Mouse (Mus musculus): ENCODE data around the gene Shpk. TPM values are rescaled to one million over a fixed set of nuclear protein-coding genes. Genes with fewer than 3 reads are reported as not detected.
A peak's percentile ranks its signal among the peaks of the same experiment; 100 is the strongest.

The Shpk gene
- 1 to 10 TPM; 1.2 to 1.5 TPM for total RNA-seq (2021)
- long read RNA-seq, experiment 1, partial matches to known transcripts = 0 of 3 reads
- long read RNA-seq, experiment 1, other reads (novel, unspliced or antisense) = 0 of 3 reads
- long read RNA-seq, experiment 2, partial matches to known transcripts = 0 of 1 reads
- long read RNA-seq, experiment 2, other reads (novel, unspliced or antisense) = 1 of 1 reads

DNA sequence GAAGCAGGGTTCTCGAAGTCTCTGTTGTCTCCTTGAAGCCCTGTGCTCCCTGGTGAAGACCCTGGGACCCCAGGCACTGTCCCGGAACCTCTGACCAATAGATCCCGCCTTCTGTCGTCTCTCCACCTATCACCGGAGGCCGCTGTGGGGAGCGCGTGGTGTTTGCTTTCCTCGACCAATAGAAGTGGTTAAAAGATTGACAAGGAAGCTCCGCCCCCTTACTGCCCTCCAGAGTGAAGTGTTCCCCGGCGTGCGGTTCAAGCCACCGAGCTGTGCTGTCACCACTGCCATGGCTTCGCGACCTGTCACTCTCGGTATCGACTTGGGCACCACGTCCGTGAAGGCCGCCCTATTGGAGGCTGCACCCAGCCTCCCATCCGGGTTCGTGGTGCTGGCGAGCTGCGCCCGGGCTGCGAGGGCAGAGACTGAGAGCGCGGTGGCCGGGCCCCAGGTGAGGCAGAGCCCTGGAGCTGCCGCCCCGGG lies at the start of gene Shpk:
Shpk (plus strand) TSS at position 231 of the 483 bp plus-strand sequence.
- intact Hi-C loops (cut with DNase I) = no loop called here
- DNase-seq = peak; percentile 92

DNA sequence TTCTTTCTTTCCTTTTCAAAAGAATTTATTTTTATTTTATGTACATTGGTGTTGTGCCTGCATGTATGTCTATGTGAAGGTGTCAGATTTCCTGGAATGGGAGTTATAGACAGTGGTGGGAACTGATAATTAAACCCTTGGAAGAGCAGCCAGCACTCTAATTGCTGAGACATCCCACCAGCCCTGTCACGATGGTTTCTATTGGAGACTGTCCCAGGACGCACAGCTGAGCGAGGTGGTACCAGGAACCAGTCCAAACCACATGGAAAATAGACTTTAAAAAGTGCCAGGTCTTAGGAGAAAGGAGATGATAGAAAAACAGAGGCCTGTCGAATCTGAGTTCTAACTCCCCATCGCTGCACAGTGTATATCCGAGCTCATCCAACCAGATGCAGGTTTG lies 44.2 kb upstream of the Shpk start:
- intact Hi-C loops (cut with DNase I) = no loop called here
- no peak for DNase-seq

DNA sequence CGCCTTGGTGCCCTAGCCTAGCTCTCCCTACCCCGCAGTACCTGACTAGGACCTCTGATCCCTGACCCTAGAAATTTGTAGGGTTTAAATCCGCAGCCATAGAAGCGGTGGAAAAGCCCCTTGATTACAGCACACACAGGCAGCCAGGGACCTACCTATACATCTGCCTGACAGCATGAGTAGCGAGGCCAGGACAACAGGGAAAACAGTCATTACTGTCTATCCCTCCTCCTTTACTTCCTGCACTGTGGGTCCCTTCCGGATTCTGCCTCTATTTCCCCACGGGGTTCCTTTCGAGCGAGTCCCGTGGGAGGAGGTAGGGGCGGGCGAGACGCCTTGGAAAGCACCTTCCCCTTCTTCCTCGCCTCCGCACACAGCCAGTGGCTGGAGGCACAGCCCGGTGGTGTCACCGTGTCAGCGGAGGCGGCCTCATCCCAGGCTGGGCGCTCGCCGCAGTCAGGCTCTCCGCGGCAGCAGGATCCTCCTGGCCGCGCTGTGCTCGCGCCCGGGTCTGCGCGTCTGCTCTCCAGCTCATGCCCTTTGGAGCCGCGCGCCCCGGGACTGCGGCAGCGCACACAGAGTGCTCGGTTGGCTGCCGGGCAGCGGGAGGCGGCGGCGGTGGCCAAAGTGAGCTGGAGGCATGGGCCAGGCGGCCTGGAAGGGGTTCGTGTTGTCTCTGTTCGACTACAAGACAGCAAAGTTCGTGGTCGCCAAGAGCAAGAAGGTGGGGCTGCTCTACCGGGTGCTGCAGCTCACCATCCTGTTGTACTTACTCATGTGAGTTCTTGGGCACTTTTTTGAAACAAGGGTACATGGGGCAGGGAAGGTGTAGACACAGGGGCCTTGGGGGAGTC lies 39.1 kb upstream of the Shpk start, which contains the start of gene P2rx5:
P2rx5 (plus strand) TSS at position 465 of the 854 bp plus-strand sequence.
- peak; percentile 67 to 68 for DNase-seq
- intact Hi-C loops (cut with DNase I) = loop anchor here (2.0 kb wide), 1 partner anchor 21 kb away; the partner anchor contains the start of gene Haspin

DNA sequence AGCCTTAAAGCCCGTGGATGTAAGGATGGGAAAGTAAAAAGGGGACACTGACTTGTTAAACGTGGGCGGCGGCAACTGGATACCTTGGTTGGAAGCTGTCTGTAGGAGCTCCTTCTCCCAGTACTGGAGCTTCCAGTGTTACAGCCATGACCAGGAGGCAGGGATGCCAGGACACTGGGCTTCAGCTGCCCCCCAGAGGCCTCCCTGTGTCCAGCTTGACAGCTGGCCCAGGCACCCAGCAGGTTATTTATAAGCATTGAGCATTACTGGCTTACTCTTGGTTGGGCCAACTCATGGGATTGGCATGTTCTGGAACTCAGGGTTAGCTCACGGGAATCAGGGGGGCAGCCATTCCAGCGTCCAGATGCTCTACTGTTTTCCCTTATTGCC lies 38.5 kb upstream of the Shpk start:
- intact Hi-C loops (cut with DNase I) = no loop called here
- DNase-seq = peak; percentile 52 to 67

DNA sequence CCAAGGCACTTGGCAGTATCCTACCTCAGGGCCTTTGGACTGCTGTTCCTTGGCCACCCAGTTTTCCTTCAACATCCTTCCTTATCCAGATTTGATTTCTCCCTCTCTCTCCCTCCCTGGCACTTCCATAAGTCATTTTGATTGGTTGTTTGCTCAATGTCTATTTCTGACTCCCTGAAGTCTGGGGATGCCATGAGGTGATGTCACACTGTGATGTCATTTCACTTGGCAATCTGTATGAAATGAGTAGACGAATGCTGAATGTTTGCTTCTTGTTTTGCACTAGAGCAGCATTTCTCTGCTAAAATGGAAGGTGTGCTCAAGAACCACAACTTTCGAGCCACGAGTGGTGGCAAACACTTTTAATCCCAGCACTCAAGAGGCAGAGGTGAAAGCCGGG lies 37.6 kb upstream of the Shpk start:
- DNase-seq = no peak
- intact Hi-C loops (cut with DNase I) = no loop called here

DNA sequence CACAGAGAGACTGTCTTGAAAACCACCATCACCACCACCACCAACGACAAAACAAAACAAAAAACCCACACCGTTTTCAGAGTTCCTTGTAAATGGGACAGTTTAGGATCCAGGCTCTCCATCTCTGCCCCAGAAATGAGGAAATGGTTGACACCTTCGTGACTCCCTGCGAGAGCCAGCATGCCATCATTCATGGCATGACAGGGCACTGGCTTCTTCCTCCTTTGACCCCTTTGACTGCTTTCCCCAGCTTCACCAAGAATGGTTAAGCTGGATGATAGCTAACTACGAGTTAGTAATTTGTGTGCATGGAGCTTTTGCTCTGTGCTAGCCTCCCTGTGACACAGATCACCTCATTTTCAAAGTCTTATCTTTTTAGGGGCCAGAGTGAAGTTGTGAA lies 37.0 kb upstream of the Shpk start:
- intact Hi-C loops (cut with DNase I) = no loop called here
- DNase-seq = no peak

DNA sequence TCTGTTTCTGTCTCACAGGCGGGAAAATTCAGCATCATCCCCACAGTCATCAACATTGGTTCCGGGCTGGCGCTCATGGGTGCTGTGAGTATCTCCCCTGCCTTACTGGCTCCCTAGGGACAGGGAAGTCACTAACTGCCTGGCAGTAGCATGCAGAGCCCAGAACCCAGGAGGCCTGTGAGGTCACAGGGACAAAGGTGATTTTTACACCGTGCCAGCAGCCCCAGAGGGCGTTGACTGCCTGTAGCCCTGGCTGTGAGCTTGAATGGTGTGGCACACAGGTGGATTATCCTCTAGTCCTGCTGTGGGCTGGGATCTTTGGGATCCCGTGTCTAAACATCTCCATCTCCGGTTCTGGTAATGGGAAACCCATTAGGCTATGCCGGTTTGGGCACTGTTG lies 31.2 kb upstream of the Shpk start:
- intact Hi-C loops (cut with DNase I) = no loop called here
- DNase-seq = no peak

DNA sequence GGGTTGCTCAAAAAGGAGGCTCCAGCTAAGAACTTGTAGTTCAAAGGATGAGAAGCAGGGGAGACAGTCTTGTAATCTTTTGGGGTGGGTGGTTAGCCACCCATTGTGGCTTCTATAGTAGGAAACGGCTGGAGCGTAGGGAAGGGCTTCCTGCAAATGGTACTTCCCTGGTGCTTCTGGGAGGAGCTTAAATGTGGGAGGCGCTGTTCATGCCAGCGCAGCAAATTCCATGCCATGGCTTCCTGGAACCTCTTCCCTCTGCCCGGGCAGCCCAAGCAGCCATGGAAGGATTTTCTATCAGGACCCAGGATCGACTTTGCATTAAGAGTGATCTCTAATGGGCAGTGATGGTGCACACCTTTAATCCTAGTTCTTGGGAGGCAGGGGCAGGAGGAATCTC lies 30.7 kb upstream of the Shpk start:
- no peak for DNase-seq
- intact Hi-C loops (cut with DNase I) = no loop called here

DNA sequence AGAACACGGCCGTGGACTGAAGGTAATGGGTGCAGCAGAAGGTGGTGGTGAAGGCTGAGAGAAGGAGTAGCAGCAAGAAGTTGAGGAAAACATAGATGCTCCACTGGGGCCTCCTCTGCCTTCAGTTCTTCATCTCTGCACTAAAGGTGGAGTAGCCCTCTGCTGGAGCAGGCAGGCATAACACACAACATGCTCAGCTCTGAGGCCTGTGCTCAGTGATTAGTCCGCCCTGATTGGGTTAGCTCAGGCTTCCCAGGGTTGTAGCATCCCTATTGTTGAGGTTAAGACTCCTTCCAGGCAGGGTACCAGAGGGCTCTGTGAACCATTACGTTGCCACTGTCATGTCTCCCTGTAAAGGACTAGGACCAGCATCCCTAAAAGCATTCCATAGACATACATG lies 30.0 kb upstream of the Shpk start:
- intact Hi-C loops (cut with DNase I) = no loop called here
- peak; percentile 54 to 74 for DNase-seq

DNA sequence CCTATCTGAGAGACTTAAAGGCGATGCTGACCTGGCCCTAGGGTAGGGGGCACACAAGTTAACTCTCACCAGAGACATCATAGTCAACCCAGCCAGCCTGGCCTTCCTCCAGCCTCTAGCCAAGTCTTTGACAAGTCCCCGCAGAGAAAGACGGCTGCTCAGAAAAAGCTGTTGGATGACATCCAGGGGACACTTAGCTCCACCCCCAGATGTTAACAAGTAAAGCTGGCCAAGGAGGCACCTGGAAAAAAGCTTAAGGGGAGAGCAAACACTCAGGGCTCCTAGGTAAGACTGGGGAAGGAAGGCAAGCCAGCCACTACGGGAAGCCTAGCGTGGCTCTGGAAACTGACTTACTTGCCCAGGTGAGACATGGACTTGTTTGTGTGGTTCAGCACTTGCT lies 27.1 kb upstream of the Shpk start:
- intact Hi-C loops (cut with DNase I) = no loop called here
- peak; percentile 62 to 63 for DNase-seq

DNA sequence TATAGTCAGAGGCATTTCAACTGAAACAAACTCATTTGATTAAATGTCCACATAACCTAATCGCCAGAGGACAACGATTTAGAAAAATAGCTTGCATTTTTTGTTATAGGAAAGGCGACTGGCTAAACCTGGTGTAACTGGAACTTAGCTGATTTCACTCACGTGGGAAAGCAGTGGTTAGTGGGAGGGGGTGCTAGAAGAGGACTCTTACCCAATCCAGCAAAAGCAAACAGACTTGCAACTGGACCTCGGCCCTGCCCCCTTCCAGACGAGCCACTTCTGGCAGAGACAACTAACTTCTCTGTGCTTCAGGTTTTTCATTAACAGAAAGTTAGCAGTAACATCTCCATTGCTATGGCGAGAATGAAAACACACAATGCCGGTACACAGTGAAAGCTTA lies 23.6 kb upstream of the Shpk start:
- DNase-seq = no peak
- intact Hi-C loops (cut with DNase I) = loop anchor here (5.0 kb wide), 1 partner anchor 38 kb away; the partner anchor contains the start of gene Haspin

DNA sequence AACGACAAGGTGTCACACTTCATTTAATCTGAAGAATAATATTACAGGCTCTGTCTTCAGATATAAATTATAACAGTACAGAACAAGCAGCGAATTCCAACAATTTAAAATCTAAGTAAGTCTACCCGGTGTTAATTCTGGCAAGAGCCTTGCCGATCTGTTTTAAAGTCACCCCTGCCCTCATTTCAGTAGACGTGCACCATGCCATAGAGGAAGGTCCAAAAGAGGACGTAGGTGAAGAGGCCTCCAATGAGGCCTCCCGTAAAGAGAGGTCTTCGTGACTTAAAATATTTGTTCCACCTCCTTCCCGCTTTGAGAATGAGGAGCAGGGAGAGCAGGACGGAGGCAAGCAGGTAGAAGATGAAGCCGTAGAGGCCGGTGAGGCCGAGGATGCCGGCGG lies 23.1 kb upstream of the Shpk start:
- intact Hi-C loops (cut with DNase I) = loop anchor here (5.0 kb wide), 1 partner anchor 39 kb away; the partner anchor contains the start of gene Haspin
- no peak for DNase-seq

DNA sequence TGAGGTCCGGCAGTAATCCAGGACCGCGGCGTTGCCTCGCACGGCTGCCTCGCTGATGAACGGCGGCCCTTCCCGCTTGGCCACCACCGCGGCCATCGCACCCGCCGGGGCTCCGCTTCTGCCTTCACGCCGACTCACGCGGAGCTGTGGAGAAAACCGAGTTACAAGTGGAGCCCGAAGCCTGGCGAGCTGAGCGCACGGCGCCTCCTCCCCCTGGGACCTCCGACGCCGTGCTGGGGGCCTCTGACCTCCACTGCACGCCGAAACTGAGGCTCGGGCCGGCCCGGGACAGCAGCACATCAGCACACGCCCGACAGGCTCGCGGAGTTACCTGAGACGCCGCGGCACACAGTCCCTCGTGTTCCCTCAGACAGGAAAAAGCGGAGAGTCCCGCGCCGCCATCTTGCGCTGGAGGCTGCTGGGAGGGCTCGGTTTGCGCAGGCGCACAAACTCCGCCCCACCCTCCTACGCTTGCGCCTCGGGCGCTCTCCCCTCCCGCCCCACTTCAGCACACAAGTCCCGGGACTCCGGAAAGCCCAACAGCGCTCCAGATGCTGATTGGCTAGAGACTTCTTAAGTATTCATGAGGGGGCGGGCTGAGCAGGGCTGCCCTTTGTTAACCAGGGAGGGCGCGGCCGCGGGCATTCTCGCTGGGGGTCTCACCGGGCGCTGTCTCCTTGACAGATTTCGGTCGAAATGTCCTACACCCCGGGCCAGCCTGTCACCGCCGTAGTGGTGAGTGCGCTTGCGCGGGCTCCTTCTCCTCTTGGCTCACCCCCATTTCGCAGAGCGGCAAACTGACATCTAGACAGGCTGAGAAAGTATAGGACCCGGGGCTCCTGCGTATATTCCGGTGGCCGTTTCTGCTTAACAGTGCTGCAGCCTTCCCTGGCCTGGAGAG lies 22.4 kb upstream of the Shpk start, which contains the start of the genes Emc6 and Tax1bp3:
Emc6 (minus strand) TSS at position 430 of the 901 bp plus-strand sequence.
Tax1bp3 (plus strand) TSS at position 476 of the 901 bp plus-strand sequence.
- intact Hi-C loops (cut with DNase I) = loop anchor here (5.0 kb wide), 1 partner anchor 40 kb away; the partner anchor contains the start of gene Haspin

DNA sequence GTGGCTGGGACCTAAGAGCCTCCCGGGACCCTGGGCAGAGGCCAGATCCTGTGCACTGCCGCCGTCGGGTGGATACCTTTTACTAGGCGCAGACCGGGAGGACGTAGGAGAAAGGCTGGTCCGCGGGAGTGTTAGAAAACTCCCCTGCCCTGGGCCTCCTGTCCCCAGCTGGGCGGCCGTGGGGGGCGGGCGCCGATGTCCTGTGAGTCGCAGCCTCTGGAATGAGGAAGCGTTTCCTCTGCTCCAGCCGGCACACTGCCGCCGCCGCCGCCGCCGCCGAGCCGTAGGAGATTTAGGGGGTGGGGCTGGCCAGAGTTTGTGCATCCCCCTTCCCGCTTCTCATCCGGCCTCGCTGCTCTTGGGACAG lies 21.8 kb upstream of the Shpk start:
- peak; percentile 88 to 90 for DNase-seq

More for the DNA sequence above, 22.4 kb upstream of the Shpk start, which contains the start of the genes Emc6 and Tax1bp3:
- DNase-seq = peak; percentile 97 to 98

DNA sequence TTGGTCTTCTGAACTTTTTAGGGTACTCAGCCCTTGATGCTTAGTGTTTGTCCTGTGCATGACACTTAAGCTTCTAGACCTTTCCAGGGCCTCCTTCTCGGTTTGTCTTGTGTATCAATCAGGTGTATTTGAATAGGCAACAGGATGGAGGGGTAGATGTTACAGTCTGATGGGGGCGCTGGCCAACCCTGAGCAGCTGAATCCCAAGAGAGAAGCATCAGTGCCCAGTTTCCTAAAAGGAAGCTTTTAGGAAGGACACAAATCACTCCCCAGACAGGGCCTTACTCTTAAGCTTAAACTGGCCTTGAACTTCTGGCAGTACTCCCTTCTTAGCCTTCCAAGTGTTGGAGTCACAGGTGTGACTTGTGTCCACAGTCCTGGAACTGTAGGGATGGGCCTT lies 21.4 kb upstream of the Shpk start:
- DNase-seq = no peak
- intact Hi-C loops (cut with DNase I) = loop anchor here (5.0 kb wide), 1 partner anchor 41 kb away; the partner anchor contains the start of gene Haspin

More for the DNA sequence above, 21.8 kb upstream of the Shpk start:
- intact Hi-C loops (cut with DNase I) = loop anchor here (5.0 kb wide), 1 partner anchor 40 kb away; the partner anchor contains the start of gene Haspin

DNA sequence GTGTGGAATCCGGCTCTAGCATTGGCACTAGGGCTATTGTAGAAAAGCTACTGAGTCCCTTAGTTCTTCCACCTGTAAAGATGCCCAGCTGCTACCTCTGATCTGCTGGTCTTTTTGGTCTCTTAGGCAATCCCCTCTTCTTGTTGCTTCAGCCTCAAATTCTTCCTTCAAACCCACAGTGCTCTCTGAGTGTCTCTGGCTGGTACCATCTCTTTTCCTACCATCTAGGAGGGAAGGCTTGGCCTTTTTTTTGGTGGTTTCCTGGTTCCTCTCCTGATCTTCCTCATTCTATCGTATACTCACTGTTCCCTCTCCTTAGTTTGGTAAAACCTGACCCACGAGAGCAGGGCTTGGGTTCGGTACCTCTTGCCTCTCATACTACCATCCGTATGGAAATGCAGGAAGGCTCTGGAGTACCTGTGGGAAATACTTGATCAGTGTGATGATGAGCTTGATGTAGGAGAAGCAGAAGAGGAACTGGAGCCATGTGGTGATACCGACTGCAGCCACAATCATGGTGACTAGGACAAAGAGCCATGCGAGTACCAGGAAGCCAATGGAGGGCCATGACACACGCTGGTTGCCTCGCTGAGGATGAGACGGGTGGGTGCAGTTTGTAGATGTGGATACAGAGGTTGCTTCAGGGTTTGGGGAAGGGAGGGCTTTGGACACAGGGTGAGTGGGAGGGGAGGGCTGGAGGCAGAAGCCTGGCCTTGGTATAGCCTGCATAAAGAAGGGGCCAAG lies 13.2 kb upstream of the Shpk start:
- no peak for DNase-seq
- intact Hi-C loops (cut with DNase I) = no loop called here

DNA sequence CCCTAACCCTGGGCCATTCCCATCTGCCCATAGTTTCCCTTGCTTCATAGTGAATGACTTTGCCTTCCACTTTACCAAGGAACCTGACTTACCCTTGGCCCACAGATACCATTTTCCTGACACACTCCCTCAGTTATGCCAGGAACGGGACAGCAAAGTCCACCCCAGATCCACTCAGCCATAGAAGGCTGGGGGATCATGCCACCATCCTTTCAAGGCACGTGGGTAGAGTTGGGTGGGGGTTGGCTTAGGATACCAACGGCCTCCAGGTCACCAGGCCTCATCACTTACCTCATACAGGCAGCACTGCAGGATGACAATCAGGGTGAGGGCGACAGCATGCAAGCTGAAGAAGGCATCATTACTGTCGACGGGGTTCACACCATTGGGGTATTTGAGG lies 12.0 kb upstream of the Shpk start:
- intact Hi-C loops (cut with DNase I) = no loop called here
- DNase-seq = no peak

DNA sequence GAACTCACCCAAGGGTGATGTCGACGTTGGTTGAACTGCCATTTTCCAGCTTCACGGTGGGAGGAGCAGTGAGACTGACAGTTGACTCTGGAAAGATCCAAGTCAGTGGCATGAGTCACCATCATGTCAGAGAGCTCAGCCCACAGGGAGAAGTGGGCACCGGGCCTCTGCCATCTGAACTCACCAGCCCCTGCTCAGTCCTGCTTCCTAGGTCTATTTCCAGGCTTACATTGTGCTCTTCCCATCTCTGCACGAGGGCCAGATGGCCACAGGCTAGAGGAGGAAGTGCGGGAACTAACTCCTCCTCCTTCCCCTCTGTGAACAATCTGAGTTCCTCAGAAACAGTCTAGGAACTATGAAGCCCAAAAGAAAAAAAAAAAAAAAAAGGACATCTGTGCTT lies 6.2 kb upstream of the Shpk start:
- DNase-seq = no peak
- intact Hi-C loops (cut with DNase I) = no loop called here

DNA sequence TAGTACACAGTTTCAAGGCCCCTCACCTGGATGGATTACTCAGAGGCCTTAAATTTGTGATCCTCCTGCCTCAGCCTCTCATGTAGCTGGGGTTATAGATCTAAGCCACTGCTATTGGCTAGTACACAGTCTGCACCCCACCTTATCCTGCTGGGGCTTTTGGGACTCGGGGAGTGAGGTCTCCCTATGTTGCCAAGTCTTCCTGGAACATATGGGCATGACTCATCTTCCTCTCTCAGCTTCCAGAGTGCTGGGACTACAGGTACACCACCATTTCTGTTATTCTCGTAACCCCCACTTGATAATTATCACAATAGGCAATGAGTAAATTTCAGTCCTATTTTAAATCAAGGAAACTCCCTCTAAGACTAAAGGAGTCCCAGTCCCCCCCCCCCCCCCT lies 4.8 kb upstream of the Shpk start:
- intact Hi-C loops (cut with DNase I) = no loop called here
- no peak for DNase-seq
